Mouse (Mus musculus): Measurements from ENCODE around the gene Nkx6-1.

The Nkx6-1 gene

DNA sequence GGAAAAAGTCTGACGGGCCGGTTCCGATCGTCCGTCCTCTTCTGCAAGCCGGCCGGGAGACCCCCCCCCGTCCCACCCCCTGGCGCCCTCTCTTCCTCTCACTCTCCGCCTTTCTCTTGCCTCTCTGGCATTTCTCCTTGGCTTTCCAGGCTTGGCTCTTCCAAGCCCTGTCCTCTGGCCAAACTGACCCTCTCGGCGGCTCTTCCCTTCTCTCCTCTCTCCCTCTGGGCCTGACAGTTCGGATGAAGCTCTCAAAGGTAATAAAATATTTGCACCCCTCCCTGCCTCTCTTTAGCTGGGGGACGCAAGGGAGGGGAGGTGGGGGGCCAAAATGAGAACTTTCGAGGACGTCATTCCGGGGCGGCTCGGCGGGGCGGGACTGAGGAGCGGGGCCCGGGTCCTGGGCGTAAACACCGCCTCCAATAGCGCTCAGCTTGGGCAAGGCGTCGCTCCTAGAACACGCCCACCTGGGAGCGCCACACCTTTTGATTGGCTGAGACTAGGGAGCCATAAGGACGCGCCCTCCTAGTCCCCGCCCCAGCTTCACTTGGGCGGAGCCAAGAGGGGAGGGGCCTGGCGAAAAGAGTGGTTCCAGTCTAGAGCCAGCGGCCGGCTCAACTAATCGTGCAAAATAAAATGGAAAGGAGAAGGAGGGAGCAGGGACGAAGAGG lies at the start of gene Nkx6-1:
Gene Nkx6-1 (minus strand): TSS at position 52 of the 671 bp plus-strand sequence.
- peak; percentile 45 for DNase-seq (ENCODE audit: low read depth, low spot score)

DNA sequence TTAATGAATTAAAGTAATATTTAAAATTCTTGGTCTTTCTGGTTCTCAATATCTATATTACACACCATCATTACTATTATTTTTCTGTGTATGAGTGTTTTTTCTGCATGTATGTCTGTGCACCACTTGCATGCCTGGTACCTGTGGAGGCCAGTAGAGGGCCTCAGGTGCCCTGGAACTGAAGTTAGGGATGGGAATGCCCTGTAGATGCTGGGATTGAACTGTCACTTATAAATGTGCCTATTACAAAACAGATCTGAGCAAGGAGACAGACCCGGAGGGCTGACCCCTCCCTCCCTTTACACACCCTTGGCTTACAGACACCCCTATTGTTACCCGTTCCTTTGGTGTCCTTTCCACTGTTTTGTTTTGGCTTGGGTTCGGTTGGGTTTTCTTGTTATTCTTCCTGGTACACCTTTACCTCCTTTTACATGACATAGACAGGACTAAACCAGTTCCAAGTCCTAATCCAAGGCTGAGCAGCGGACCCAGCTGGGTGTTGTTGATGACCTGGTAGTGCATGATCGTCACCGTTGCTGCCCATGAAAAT lies 48.3 kb upstream of the Nkx6-1 start:
- no peak for DNase-seq (ENCODE audit: low read depth, low spot score)

DNA sequence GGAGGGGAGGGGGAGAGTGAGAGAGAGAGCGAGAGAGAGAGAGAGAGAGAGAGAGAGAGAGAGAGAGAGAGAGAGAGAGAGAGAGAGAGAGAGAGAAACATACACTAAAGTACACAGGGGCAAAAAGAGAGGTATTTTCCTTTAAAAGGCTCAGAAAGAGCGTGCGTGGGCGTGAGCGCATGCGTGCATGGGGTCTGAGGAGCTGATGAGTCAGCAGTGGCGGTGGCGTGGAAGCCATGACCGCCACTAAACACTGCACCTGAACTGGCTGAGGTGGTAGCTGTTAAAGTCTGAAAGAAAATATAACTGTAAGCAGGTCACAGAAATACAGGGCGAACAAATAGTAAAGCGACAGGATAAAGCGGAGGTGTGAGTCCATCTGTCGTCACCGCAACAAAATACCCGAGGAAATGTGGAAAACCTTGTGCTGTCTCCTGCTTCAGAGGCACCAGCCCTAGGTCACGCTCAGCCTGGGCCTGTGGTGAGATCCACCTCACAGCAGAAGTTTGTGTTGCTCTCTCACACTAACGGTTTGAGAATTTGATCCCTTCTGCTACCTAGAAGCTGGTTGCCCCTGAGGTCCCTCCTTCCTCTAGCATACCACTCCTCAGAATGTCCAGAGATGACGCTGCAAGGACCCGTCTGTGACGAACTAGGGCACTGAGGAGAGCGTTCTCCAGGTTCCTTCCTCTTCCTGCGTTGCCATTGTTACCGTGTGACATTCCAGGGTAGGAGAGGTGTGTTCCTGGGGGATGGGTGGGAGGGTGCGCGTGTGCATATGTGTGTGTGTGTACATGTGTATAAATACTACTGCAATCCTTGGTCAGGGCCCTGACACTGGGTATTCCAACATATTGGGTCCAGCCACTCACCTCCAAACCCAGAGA lies 38.8 kb upstream of the Nkx6-1 start:
- peak; percentile 6 for DNase-seq (ENCODE audit: low read depth, low spot score)

DNA sequence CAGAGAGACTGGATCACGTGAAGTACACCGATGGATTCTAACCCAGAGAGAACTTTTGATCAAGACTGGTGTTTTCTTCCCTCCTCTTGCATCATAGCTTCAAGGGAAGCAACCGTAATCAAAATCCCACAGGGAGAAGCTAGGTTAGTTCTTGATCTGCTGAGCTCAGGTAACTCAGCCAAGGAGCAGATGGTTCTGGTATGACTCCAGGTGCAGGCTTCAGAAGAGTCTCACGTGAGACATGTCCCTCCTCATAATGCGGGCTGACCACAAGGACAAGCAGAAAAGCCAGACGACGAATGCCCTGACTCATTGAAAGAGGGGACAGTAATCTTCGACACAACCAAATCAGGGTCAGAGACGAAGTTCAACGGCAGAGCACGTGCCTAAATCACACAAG lies 37.8 kb upstream of the Nkx6-1 start:
- no peak for DNase-seq (ENCODE audit: low read depth, low spot score)

DNA sequence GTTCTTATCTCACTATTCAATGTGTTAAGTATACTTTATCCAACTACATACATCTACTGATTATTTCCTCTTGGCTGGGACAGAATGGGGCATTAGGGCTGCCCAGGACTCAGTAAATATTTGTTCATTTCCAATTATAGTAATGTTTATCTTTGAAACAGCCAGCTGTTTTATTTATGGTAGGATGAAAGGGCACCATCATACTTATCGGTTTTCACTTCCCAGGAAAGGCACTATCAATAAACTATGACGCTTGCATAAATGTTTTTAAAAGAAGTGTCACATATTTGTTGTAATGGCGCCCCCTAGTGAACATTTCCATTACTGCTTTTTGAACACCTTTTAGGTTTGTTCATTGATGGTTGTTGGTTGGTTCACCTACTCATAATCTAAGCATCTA lies 35.8 kb upstream of the Nkx6-1 start:
- DNase-seq (ENCODE audit: low read depth, low spot score) = peak; percentile 8

DNA sequence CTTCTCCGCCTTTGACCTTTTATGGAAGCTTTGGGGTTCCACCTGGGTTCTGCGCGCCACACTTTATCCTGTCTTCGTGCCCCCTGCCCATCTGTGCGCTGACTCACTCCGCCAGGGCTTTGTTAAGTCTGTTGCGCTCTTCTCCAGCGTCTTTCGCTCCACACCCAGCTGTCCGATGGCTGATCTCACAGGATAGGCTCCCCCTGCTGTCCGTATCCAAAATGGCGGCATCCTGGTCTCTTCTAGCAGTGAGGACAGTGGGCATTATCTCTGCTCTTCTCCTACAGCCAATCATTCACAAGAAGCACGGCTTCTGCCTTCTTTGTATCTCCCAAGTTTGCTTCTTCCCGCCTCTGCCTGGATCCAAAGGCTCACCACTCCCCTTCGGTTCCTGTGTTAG lies 23.8 kb upstream of the Nkx6-1 start:
- no peak for DNase-seq (ENCODE audit: low read depth, low spot score)

DNA sequence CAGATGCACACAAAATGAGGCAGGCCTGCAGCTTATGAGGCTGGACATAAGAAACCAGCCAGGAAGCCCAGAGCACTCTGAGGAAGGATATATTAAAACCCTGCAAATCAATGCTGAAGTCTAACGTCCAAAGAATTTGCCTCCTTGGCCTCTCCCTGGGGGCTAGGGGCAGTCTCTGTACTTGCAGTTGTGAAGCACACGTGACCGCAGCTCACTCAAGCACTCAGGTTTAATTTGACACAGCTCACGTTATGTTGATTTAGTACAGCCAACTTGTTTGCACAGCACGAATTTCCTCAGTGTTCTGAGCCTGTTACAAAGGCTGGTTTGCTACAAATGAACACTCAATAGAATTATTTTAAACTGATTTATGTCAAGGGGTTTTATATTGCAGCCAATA lies 18.5 kb upstream of the Nkx6-1 start:
- DNase-seq (ENCODE audit: low read depth, low spot score) = no peak

DNA sequence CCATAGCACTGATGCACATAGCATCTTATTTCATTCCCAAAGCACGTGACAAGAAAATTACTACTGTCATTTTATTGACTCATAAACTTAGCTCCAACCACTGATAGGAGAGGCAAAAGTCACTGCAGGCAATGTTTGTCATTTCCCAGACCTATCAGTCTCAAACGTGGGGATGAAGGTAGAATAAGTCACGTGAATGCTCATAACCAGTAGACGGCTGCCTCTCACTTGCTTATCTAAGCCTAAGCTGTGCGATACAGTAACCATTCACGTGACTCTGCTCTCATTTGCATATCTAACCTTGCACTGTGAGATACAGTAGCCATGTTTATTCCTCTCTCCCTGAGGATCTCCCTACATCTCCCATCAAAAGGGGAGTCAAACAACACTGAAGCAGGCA lies 15.5 kb upstream of the Nkx6-1 start:
- no peak for DNase-seq (ENCODE audit: low read depth, low spot score)

DNA sequence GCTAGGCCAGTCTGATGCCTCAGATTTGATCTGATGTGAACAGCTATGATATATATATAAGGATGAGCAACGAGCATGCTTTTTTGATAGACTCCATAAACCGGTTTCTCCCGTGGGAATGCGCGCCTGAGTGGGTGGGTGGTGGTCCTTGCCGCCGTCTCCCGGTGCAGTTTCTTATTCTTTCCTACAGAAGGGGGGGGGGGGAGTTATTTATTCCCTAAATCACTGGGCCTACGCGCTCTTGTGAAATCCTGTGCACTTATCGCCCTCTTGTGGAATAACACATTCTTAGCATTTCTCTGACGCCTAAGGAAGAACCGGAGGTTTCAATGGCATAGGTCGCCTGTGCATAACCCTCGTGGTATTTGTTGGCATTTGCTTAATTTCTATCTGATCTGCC lies 4.6 kb upstream of the Nkx6-1 start:
- DNase-seq (ENCODE audit: low read depth, low spot score) = no peak

DNA sequence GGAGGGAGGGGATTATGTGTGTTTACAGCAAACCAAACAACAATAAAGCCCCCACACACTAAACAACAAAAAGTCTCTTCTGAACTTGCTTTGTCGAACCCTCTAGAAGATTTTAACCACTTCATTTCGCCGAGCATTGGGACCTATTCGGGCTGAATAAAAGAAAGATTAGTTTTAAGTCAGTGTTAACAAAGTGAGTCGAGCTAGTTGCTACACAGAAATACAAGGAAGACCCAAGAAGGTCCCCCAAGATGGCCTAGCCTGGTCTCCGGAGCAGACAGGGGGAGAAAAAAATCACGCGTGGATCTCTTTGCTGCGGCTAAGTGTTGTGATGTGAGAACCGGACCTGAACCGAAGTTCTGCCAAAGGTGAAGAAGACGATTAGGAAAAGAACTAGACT lies 3.7 kb upstream of the Nkx6-1 start:
- no peak for DNase-seq (ENCODE audit: low read depth, low spot score)

DNA sequence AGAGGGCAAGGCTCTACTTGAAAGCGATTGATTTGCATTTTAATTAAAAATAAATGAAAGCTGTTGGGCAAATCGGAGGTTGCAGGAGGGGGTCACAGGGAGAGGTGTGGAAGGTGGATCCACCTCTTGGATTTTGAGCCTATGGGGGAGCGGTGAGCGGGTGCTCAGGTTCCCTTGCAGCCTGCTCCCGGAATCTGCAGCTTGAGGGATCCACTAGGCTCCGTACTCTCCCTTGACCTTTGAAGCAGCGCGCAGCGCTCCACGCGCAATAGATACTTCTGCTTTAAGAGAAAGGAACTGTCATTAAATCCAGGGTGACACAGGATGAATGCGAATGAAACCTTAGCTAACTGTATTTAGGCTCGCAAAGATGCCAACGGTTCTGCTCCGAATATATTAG lies 3.2 kb upstream of the Nkx6-1 start:
- no peak for DNase-seq (ENCODE audit: low read depth, low spot score)

DNA sequence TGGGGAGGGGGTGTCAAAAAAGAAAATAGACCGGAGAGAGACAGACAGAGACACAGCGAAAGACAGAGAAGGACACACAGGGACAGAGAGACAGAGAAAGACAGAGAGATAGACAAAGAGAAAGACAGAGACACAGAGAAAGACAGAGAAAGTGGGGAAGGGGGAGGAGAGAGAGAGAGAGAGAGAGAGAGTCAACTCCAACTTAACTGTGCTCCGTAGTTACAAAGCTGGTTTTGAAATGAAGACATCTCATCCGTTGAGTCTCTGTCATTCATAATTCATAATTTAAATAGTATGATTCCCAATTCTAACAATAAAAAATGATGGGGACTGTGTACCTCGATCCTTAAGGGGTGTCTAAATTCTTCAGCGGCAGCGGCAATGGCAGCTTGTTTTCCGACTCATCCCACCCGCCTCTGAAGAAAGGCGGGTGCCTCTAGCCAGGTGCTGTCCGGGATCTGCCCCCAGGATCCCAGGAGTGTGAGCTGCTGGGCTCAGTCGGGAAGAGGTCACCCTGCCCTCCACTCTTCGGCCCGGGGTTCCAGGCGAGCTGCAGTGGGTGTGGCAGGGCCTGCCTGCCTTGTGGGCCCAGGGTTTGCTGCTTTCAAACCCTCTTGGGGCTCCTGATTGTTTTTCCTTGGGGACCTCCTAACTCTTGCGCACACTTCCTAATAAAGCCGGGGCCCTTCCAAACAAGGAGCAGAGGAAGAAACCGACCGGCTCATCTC lies 2.6 kb upstream of the Nkx6-1 start:
- DNase-seq (ENCODE audit: low read depth, low spot score) = no peak

DNA sequence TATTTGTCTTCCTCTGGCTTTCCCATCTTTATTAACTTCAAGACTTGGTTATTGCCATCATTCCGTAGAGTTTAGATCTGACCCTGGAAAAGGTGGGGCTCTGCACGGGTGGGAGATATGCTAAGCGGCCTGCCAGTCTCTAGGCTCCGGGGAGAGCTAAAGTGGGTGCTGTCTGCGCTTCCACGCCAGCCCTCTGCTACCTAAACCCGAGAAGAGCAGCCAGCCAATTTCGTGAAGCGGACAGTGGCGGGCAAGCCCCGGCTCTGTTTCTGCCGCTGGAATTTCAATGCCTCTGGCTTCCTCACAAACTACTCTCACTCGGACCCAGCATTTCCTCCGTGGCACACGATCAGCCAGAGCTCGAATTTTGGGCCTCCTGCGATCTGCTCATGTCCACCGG lies 1.9 kb upstream of the Nkx6-1 start:
- no peak for DNase-seq (ENCODE audit: low read depth, low spot score)

DNA sequence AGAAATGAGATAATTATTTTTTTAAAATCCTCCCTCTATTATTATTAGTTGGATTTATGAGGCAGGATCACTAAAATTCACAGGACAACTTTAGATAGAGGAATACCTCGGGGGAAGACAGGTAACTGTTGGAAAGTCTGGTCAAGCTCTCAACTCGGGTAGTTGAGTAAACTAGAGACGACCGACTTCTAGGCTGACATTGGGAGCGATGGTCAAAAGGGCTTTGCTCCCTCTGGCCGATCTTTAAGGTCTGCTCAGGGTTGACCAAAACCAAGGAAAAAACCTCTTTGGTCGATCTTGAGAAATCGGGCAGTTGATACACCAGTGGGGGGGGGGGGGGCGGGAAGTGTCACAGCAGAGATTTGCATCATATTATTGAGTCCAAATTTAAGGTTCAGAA lies 1.3 kb upstream of the Nkx6-1 start:
- DNase-seq (ENCODE audit: low read depth, low spot score) = no peak

DNA sequence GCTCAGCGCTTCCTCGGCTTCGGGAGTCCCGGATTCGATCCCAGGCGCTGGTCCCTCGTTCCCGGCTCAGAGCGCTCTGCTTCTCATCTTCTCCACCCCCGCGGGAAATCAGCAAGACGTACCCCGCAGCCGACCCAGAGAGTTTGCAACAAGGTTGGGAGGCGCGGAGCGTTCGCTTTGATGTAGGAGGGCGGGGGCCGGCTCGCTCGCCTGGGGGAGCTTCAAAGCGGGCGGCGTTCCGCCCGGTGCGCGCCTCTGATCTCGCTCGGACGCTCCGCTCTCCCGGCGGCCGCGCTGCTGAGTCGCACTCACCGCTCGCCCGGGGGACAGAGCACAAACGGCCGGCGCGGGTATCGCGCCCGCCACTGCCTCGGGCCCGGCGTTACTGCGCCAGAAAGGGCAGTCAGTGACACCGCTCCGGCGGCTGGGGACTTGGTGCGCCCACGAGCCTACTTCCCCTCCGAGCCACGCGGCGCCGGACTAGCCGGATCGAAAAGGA lies 324 bp downstream of the Nkx6-1 start:
- no peak for DNase-seq (ENCODE audit: low read depth, low spot score)

DNA sequence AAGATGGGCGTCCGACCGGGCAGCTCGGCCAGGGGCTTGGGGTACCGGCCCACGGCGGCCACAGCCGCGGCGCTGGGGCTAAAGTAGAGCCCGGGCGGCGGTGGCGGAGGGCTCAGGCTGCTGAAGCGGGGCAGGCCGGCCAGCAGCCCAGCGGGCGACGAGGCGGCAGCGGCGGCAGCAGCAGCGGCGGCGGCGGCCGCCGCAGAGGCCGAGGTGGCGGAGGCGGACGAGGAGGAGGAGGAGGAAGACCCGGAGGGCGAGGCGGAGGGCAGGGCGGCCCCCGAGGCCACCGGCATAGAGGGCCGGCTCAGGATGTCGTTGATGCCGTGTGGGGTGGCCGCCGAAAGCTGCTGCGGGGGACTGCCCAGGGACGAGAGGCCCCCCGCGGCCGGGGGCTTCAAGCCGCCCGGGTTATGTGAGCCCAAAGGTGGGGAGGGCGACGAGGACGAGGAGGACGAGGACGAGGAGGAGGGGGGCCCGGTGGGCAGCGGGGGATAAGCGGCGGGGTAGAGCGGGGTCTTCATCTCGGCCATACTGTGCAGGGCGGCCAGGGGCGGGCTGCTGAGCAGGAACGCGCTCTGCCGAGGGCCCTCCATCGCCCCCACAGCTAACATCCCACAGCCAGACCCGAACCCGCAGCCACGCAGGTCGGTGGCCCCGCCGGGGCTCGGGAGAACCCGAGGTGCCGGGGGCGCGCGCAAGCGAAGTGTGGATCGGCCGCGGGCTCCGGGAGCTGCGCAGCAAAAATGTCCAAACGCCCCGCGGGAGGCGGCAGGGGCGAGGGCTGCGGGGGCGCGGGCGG lies 974 bp downstream of the Nkx6-1 start:
- DNase-seq (ENCODE audit: low read depth, low spot score) = no peak

DNA sequence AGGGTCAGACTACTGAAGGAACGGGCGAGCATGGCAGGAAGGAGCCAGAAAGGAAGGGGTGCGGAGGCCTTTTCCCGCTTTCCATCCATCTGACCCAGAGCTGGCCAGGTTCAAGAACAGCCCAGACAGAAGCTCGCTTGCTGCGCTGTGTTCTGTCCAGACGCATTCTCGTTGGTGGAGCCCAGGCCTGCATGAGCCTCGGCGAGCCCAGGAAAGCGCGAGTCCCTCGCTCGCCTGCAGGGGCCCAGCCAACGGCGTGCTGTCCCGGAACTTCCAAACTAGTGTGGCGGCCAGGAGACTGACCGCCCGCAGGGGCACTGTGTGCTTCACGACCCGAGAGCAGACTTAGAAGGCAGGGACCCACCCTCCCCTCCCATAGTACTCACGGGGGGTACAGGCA lies 1.6 kb downstream of the Nkx6-1 start:
- no peak for DNase-seq (ENCODE audit: low read depth, low spot score)

DNA sequence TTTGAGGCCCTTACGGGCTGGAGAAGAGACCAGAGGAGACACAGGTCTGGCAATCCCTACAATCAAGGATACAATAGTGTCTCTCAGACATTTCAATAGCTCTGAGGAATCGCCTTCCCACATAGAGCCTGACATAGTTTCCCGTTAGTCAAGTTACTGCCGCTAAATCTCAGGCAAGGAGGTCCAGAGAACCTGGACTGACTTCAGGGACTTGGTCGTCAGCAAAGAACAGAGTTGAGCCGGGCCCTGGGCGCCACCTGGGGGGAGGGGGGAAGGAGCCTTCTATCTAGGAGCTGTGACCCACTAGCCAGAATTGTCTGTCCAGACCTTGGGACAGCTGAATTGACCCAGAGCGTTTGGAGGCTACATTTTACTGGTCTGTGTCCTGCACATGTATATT lies 2.3 kb downstream of the Nkx6-1 start:
- no peak for DNase-seq (ENCODE audit: low read depth, low spot score)

DNA sequence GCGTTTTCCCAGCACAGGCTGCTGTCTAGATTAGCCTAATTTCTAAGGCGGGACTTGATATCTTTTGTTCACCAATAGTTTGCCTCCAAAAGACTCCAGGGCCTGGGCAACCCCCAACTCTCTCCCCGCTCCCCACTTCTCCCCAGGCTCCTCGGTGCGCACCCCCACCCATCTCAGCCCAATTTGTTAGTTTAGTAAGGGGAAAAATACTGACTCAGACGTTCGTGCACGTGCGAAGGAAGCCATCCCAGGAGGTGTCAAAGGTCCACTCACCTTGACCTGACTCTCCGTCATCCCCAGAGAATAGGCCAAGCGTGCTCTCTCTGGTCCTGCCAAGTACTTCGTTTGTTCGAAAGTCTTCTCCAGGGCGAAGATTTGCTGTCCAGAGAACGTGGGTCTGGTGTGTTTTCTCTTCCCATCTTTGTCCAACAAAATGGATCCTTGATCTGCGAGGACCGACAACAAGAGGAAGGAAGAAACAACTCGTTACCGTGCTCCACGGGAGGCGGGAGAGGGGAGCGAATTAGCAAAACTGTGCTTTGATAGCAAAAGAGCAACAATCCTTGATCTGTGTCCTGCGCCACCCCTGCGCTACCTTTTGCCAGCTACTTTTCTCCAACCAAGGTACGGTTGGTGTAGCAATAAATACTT lies 3.1 kb downstream of the Nkx6-1 start:
- no peak for DNase-seq (ENCODE audit: low read depth, low spot score)

DNA sequence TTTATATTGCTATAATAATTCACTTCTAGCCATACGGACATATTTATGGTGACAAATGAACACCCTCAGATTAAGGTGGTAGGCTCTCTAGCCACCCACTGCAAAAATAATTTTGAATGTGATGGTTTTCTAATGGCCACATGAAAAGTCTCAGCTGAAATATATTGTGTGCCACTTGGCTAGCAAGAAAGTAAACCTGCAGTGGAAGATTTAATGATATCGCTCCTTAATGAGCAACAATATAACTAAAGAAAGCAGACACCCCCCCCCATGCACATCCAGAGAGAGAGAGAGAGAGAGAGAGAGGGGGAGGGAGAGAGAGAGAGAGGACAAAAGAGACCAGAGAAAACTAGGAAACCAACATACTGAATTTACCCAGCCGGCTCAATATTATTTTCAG lies 4.1 kb downstream of the Nkx6-1 start:
- no peak for DNase-seq (ENCODE audit: low read depth, low spot score)
